8 mouse cellular contexts compared by ENCODE assay signal in the genomic region with DNA sequence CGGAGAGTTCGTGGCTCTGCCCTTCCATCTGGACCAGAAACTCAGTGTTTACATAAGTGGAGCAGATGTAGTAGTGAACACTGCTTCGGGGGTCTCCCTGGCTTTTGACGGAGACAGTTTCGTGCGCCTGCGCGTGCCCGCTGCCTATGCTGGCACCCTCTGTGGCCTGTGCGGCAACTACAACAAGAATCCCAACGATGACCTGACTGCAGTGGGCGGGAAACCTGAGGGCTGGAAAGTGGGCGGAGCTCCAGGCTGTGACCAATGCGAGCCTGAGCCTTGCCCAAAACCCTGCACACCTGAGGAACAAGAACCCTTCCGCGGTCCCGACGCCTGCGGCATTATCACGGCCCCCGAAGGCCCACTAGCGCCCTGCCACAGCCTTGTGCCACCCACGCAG. TPM values are rescaled to one million over a fixed set of nuclear protein-coding genes. Genes with fewer than 3 reads are reported as not detected.
DNase-seq lines count a peak whose midpoint lies in the region; ATAC-seq and TF ChIP-seq lines count a peak whose summit lies in the region.

No protein-coding gene starts in this region.

- 0 out of 2 replicates have a peak, but pooled peaks have one; percentile 20 for ATAC-seq in heart, embryonic 13.5 days (ENCODE audit: extremely low read depth, insufficient number of reproducible peaks, low FRiP score, low TSS enrichment)
- ATAC-seq in embryonic facial prominence, embryonic 13.5 days (ENCODE audit: insufficient number of reproducible peaks, insufficient read depth, low FRiP score, low TSS enrichment, low read depth), result no peak; the same call in 1 of the 2 replicates
- peak; percentile 86 for ATAC-seq in intestine, embryonic 16.5 days
- ATAC-seq in lung, embryonic 14.5 days (ENCODE audit: insufficient read depth), result peak; percentile 89
- peak; percentile 76 for ATAC-seq in stomach, embryonic 15.5 days (ENCODE audit: insufficient read depth, low FRiP score, low read depth)

- H3K4me1 ChIP-seq in heart, embryonic 13.5 days, result no peaks in the 10 kb centered on the region
- H3K4me1 ChIP-seq in embryonic facial prominence, embryonic 13.5 days, result peaks cover 4% of the 10 kb centered on the region
- H3K4me1 ChIP-seq in intestine, embryonic 16.5 days (ENCODE audit: control insufficient read depth, insufficient read depth, low read length), result 0 out of 2 replicates have a peak, but pooled peaks cover 2% of the 10 kb centered on the region
- no peaks in the 10 kb centered on the region for H3K4me1 ChIP-seq in lung, embryonic 14.5 days (ENCODE audit: insufficient read depth)
- peaks cover 2% of the 10 kb centered on the region; the same call in 1 of the 2 replicates for H3K4me1 ChIP-seq in stomach, embryonic 15.5 days

- H3K27me3 ChIP-seq in heart, embryonic 13.5 days (replicated peaks), result peaks cover 30% of the 10 kb centered on the region
- peaks cover 10% of the 10 kb centered on the region for H3K27me3 ChIP-seq in embryonic facial prominence, embryonic 13.5 days
- H3K27me3 ChIP-seq in intestine, embryonic 16.5 days (replicated peaks; ENCODE audit: control insufficient read depth, insufficient read depth, low read length), result no peaks in the 10 kb centered on the region
- no peaks in the 10 kb centered on the region for H3K27me3 ChIP-seq in lung, embryonic 14.5 days (ENCODE audit: insufficient read depth, low read length)
- H3K27me3 ChIP-seq in stomach, embryonic 15.5 days (replicated peaks), result no peaks in the 10 kb centered on the region

- no peaks in the 10 kb centered on the region for H3K36me3 ChIP-seq in heart, embryonic 13.5 days
- no peaks in the 10 kb centered on the region for H3K36me3 ChIP-seq in embryonic facial prominence, embryonic 13.5 days
- H3K36me3 ChIP-seq in intestine, embryonic 16.5 days (ENCODE audit: control insufficient read depth, insufficient read depth, low read length), result no peaks in the 10 kb centered on the region
- H3K36me3 ChIP-seq in lung, embryonic 14.5 days (ENCODE audit: insufficient read depth), result no peaks in the 10 kb centered on the region
- no peaks in the 10 kb centered on the region for H3K36me3 ChIP-seq in stomach, embryonic 15.5 days

- H3K9ac ChIP-seq in heart, embryonic 13.5 days, result peak overlapping the region; percentile 58; the same call in 1 of the 2 replicates
- peak overlapping the region; percentile 54; the same call in 1 of the 2 replicates for H3K9ac ChIP-seq in embryonic facial prominence, embryonic 13.5 days
- H3K9ac ChIP-seq in intestine, embryonic 16.5 days (ENCODE audit: low read depth, low read length), result no peak overlapping the region
- peak overlapping the region; percentile 13; the same call in 1 of the 2 replicates for H3K9ac ChIP-seq in lung, embryonic 14.5 days
- H3K9ac ChIP-seq in stomach, embryonic 15.5 days, result no peak overlapping the region

- H3K4me2 ChIP-seq in heart, embryonic 13.5 days, result peak overlapping the region; percentile 63
- H3K4me2 ChIP-seq in embryonic facial prominence, embryonic 13.5 days, result peak overlapping the region; percentile 60
- peak overlapping the region; percentile 55 for H3K4me2 ChIP-seq in intestine, embryonic 16.5 days (ENCODE audit: low read depth, low read length)
- peak overlapping the region; percentile 49 for H3K4me2 ChIP-seq in lung, embryonic 14.5 days
- H3K4me2 ChIP-seq in stomach, embryonic 15.5 days, result peak overlapping the region; percentile 57

- DNase-seq in heart, adult 9 months (ENCODE audit: low spot score in 2 of 2), result no peak
- DNase-seq in lung, embryonic 14.5 days, result peak; percentile 68
- no peak for DNase-seq in c-Kit-positive CD71-positive TER-119-positive erythroid progenitor cells, embryonic 14.5 days (ENCODE audit: low spot score)
- no peak for DNase-seq in spleen, adult 12 weeks (ENCODE audit: low spot score)

- 4% methylated on average over 23 of the region's 23 CpGs for WGBS in heart, embryonic 13.5 days
- WGBS in embryonic facial prominence, embryonic 13.5 days, result 5% methylated on average over 23 of the region's 23 CpGs
- WGBS in intestine, embryonic 16.5 days, result 7% methylated on average over 23 of the region's 23 CpGs
- WGBS in lung, embryonic 14.5 days, result 1% methylated on average over 23 of the region's 23 CpGs
- WGBS in stomach, embryonic 15.5 days, result 4% methylated on average over 23 of the region's 23 CpGs

- no peak overlapping the region for H3K27ac ChIP-seq in heart, embryonic 13.5 days (replicated peaks)
- H3K27ac ChIP-seq in embryonic facial prominence, embryonic 13.5 days, result no peak overlapping the region
- H3K27ac ChIP-seq in intestine, embryonic 16.5 days (ENCODE audit: low read length), result no peak overlapping the region
- no peak overlapping the region for H3K27ac ChIP-seq in lung, embryonic 14.5 days (ENCODE audit: low read depth)
- no peak overlapping the region for H3K27ac ChIP-seq in stomach, embryonic 15.5 days

- H3K9me3 ChIP-seq in heart, embryonic 13.5 days, result 0 out of 2 replicates have a peak, but pooled peaks cover 4% of the 10 kb centered on the region
- 0 out of 2 replicates have a peak, but pooled peaks cover 3% of the 10 kb centered on the region for H3K9me3 ChIP-seq in embryonic facial prominence, embryonic 13.5 days
- H3K9me3 ChIP-seq in intestine, embryonic 16.5 days (ENCODE audit: control insufficient read depth, low read length), result no peaks in the 10 kb centered on the region
- no peaks in the 10 kb centered on the region for H3K9me3 ChIP-seq in lung, embryonic 14.5 days (ENCODE audit: low read depth, low read length)
- H3K9me3 ChIP-seq in stomach, embryonic 15.5 days, result no peaks in the 10 kb centered on the region

- H3K4me3 ChIP-seq in heart, embryonic 13.5 days, result peak overlapping the region; percentile 24
- H3K4me3 ChIP-seq in embryonic facial prominence, embryonic 13.5 days, result peak overlapping the region; percentile 29
- peak overlapping the region; percentile 24 for H3K4me3 ChIP-seq in intestine, embryonic 16.5 days (ENCODE audit: low read length)
- H3K4me3 ChIP-seq in lung, embryonic 14.5 days (ENCODE audit: low read depth, low read length), result 0 out of 2 replicates have a peak overlapping the region, but pooled peaks have one; percentile 8
- H3K4me3 ChIP-seq in stomach, embryonic 15.5 days (replicated peaks), result peak overlapping the region; percentile 21

- peak; percentile 47 for TF ChIP-seq CTCF in lung, embryonic 14.5 days (IDR thresholded peaks at IDR 0.05; ENCODE audit: low read depth)

RNA-seq across cellular contexts. Expression of gene 9530053A07Rik, which starts 24.6 kb away (rescaled TPM):
- polyA plus RNA-seq in heart, embryonic 13.5 days (2015; fragmentation: Nextera tagmentation; extraction: Ambion mirVana), result 0.05 TPM in 1 of 2 replicates, not detected in the other
- 0.03 TPM in 2 replicates for polyA plus RNA-seq in embryonic facial prominence, embryonic 13.5 days (2015; fragmentation: Nextera tagmentation; extraction: Ambion mirVana)
- 0.06 and 0.10 TPM in 2 replicates for polyA plus RNA-seq in intestine, embryonic 16.5 days (2015; fragmentation: Nextera tagmentation; extraction: Ambion mirVana)
- not detected in 2 replicates for polyA plus RNA-seq in lung, embryonic 14.5 days (2014; fragmentation: Nextera tagmentation; extraction: Ambion mirVana)
- 0.04 and 0.05 TPM in 2 replicates for polyA plus RNA-seq in stomach, embryonic 15.5 days (2015; fragmentation: Nextera tagmentation; extraction: Ambion mirVana)

RNA-seq across cellular contexts. Expression of gene Fcgbp, which starts 33.6 kb away (rescaled TPM):
- 0.11 TPM in 1 of 2 replicates, not detected in the other for polyA plus RNA-seq in heart, embryonic 13.5 days (2015; fragmentation: Nextera tagmentation; extraction: Ambion mirVana)
- polyA plus RNA-seq in embryonic facial prominence, embryonic 13.5 days (2015; fragmentation: Nextera tagmentation; extraction: Ambion mirVana), result 1.5 and 5.8 TPM in 2 replicates
- 169 and 217 TPM in 2 replicates for polyA plus RNA-seq in intestine, embryonic 16.5 days (2015; fragmentation: Nextera tagmentation; extraction: Ambion mirVana)
- 0.84 and 1.8 TPM in 2 replicates for polyA plus RNA-seq in lung, embryonic 14.5 days (2014; fragmentation: Nextera tagmentation; extraction: Ambion mirVana)
- 41.3 and 43.3 TPM in 2 replicates for polyA plus RNA-seq in stomach, embryonic 15.5 days (2015; fragmentation: Nextera tagmentation; extraction: Ambion mirVana)

RNA-seq across cellular contexts. Expression of gene Psmc4, which starts 54.8 kb away (rescaled TPM):
- 232 and 244 TPM in 2 replicates for polyA plus RNA-seq in heart, embryonic 13.5 days (2015; fragmentation: Nextera tagmentation; extraction: Ambion mirVana)
- 313 and 356 TPM in 2 replicates for polyA plus RNA-seq in embryonic facial prominence, embryonic 13.5 days (2015; fragmentation: Nextera tagmentation; extraction: Ambion mirVana)
- 228 and 263 TPM in 2 replicates for polyA plus RNA-seq in intestine, embryonic 16.5 days (2015; fragmentation: Nextera tagmentation; extraction: Ambion mirVana)
- polyA plus RNA-seq in lung, embryonic 14.5 days (2014; fragmentation: Nextera tagmentation; extraction: Ambion mirVana), result 300 and 307 TPM in 2 replicates
- polyA plus RNA-seq in stomach, embryonic 15.5 days (2015; fragmentation: Nextera tagmentation; extraction: Ambion mirVana), result 243 and 255 TPM in 2 replicates

Comparison
In these comparisons a context has a peak if more than half of its experiments do, and no peak if none do; other contexts are left out.
1. H3K9ac ChIP-seq: peak in heart, embryonic 13.5 days (single experiment), embryonic facial prominence, embryonic 13.5 days (single experiment) and lung, embryonic 14.5 days (single experiment); none in intestine, embryonic 16.5 days (single experiment) and stomach, embryonic 15.5 days (single experiment).
2. Peak in every context shown above with its lines, with median percentiles within 50 percentile points of each other: H3K4me2 ChIP-seq and H3K4me3 ChIP-seq.